Mouse (Mus musculus) C2C12 (cell line): ENCODE data around the gene Pm20d1. TPM values are rescaled to one million over a fixed set of nuclear protein-coding genes. Genes with fewer than 3 reads are reported as not detected.

ENCODE experiments used
- H3K27me3 ChIP-seq: one replicate; pipeline ENCODE4 v1.6.1; 2011; ENCODE audit not compliant: control insufficient read depth, insufficient read depth, insufficient read length
- H3K36me3 ChIP-seq: one replicate; pipeline ENCODE4 v1.6.1; 2011; ENCODE audit not compliant: control insufficient read depth, insufficient read depth
- H3K4me3 ChIP-seq: one replicate; pipeline ENCODE4 v1.5.1; 2011; ENCODE audit warnings: mild to moderate bottlenecking, control low read depth; ENCODE audit not compliant: poor library complexity, insufficient read depth, severe bottlenecking
- H3K79me2 ChIP-seq: one replicate; pipeline ENCODE4 v1.6.1; 2011; ENCODE audit not compliant: control insufficient read depth, insufficient read depth
- H3K79me3 ChIP-seq: one replicate; pipeline ENCODE4 v1.6.1; 2011; ENCODE audit warnings: low read depth, control low read depth
- H3ac ChIP-seq: one replicate; pipeline ENCODE3; 2011; ENCODE audit warnings: low read depth; ENCODE audit not compliant: control insufficient read depth, insufficient read length
- CEBPB ChIP-seq: IDR thresholded peaks from one replicate; pipeline ENCODE4 v1.6.1; 2011; ENCODE audit warnings: low read depth, mild to moderate bottlenecking, control low read depth, moderate library complexity
- CTCF ChIP-seq: IDR thresholded peaks from one replicate; pipeline ENCODE4 v1.5.1; 2011; ENCODE audit not compliant: control insufficient read depth, insufficient read depth, insufficient read length
- FOSL1 ChIP-seq: IDR thresholded peaks from one replicate; pipeline ENCODE4 v1.8.0; 2011; ENCODE audit warnings: mild to moderate bottlenecking, low read length; ENCODE audit not compliant: poor library complexity, insufficient read depth, severe bottlenecking
- MAX ChIP-seq: IDR thresholded peaks from one replicate; pipeline ENCODE4 v1.6.1; 2011; ENCODE audit warnings: mild to moderate bottlenecking, control low read depth
- MYOD1 ChIP-seq: IDR thresholded peaks from one replicate; pipeline ENCODE4 v1.6.1; 2011; ENCODE audit warnings: low read depth; ENCODE audit not compliant: control insufficient read depth, insufficient read length
- MYOG ChIP-seq: IDR thresholded peaks from one replicate; pipeline ENCODE4 v1.6.1; 2011; ENCODE audit not compliant: control insufficient read depth, insufficient read length; ENCODE audit errors: extremely low read depth
- USF1 ChIP-seq: IDR thresholded peaks from one replicate; pipeline ENCODE4 v1.6.1; 2011; ENCODE audit warnings: low read depth, mild to moderate bottlenecking, control low read depth, moderate library complexity
- polyA plus RNA-seq: library from polyadenylated mRNA; unstranded; fragments of >200 nt; fragmentation: generic; extraction: Trizol; gene quantifications from one replicate; pipeline ENCODE4 v1.2.1, GENCODE M21; 2012; ENCODE audit warnings: missing spikeins

Gene Pm20d1
- polyA plus RNA-seq, 1 experiment = 0.01 TPM

DNA sequence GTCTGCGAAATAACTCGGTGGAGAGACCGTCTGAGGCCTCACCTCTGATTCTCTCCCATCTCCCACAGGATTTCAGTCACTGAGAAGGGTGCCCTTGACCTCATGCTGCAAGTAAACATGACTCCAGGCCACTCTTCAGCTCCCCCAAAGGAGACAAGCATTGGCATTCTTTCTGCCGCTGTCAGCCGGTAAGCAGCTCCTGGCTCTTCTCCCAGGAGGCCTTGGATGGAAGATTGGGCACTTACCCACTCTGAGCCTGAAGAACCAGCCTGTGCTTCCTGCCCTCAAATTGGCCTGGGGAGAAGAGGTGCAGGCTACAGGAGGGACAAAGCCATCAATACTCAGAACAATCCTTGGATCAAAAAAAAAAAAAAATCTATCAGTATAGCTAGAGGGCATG, 5.5 kb downstream of the Pm20d1 start:
- Histone ChIP-seq H3K79me2 (no peaks in the 10 kb centered on the region), H3K36me3 (no peaks in the 10 kb centered on the region), H3K79me3 (no peaks in the 10 kb centered on the region), H3K4me3 (no peak overlapping the region), H3K27me3 (peaks cover 32% of the 10 kb centered on the region), H3ac (no peak overlapping the region)
- no peak for TF ChIP-seq MAX

DNA sequence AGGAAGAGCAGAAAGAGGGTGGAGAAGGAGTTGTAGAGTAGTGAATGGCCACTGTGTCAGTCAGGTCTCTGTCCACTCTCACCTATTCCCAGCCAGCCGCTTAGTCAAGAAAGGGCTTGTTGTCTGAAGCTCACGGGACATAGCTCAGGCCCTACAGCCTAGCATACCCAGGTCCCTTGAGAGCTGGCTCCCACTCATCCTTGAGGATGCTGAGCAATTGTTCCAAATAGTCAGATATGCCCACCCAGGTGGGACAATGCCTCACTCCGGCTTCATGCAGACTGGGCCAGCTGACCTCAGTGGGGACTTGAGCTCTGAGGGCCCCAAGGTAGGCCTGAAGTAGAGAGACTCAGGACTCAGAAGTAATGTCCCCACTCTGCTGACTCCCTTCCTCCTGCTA, 7.0 kb downstream of the Pm20d1 start:
- Histone ChIP-seq H3ac (no peak overlapping the region), H3K79me2 (no peaks in the 10 kb centered on the region), H3K4me3 (no peak overlapping the region), H3K36me3 (no peaks in the 10 kb centered on the region), H3K79me3 (no peaks in the 10 kb centered on the region), H3K27me3 (peaks cover 34% of the 10 kb centered on the region)
- TF ChIP-seq FOSL1 = no peak
- no peak for TF ChIP-seq MYOG
- TF ChIP-seq USF1 = no peak
- no peak for TF ChIP-seq MYOD1
- no peak for TF ChIP-seq MAX
- TF ChIP-seq CTCF = no peak
- no peak for TF ChIP-seq CEBPB

DNA sequence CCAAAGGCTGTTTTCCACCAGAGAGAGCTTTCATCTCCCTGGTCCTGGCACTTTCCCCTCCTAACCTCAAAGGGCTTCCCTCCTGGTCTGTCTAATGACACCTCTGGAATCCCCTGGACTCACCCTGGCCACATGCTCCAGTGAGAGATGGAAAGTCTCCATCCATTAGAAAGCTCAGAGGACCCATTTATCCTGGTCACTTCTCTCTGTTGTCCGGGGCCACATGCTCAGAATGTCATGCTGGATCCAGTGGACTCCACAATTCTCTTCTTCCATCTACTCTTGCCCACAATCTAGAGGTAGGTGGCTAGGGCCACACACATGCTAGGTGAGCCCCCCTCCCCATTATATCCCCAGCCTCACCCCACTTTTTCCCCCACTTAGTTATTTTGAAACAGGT, 11.8 kb downstream of the Pm20d1 start:
- Histone ChIP-seq H3K79me2 (no peaks in the 10 kb centered on the region), H3K4me3 (no peak overlapping the region), H3K27me3 (peaks cover 17% of the 10 kb centered on the region), H3K79me3 (no peaks in the 10 kb centered on the region), H3K36me3 (no peaks in the 10 kb centered on the region), H3ac (no peak overlapping the region)
- TF ChIP-seq MAX (no peak), CEBPB (no peak), MYOD1 (no peak), MYOG (no peak), CTCF (no peak), USF1 (no peak), FOSL1 (no peak)

DNA sequence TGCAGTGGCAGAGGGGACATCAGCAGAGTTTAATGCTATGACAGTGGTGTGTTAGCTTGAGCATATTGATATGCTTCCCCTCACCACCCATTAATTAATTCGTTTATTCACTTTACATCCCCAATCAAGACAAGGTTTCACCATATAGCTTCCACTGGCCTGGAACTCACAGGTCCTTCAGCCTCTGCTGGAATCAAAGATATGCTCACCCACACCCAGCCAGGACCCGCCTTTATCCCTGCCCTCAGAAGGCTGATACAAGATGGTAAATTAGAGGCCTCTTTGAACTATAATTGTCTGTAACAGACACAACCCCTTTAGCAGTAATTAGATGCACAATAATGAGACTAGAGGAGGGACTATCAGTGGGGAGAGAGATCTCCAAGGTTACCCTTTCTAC, 12.5 kb downstream of the Pm20d1 start:
- no peaks in the 10 kb centered on the region for H3K79me2 ChIP-seq
- peaks cover 10% of the 10 kb centered on the region for H3K27me3 ChIP-seq
- no peaks in the 10 kb centered on the region for H3K36me3 ChIP-seq
- no peaks in the 10 kb centered on the region for H3K79me3 ChIP-seq
- TF ChIP-seq FOSL1 (no peak), CEBPB (no peak), USF1 (no peak), MYOD1 (no peak), MYOG (no peak), MAX (no peak), CTCF (no peak)
- H3K4me3 ChIP-seq = no peak overlapping the region
- no peak overlapping the region for H3ac ChIP-seq

- TF ChIP-seq MYOG = no peak
- TF ChIP-seq MAX = no peak
- no peak for TF ChIP-seq CTCF
- TF ChIP-seq CEBPB = no peak
- no peak for TF ChIP-seq MYOD1
- TF ChIP-seq FOSL1 = no peak
- TF ChIP-seq USF1 = no peak
- Histone ChIP-seq H3K79me3 (no peaks in the 10 kb centered on the region), H3K4me3 (no peak overlapping the region), H3K36me3 (no peaks in the 10 kb centered on the region), H3K27me3 (peaks cover 16% of the 10 kb centered on the region), H3ac (no peak overlapping the region), H3K79me2 (no peaks in the 10 kb centered on the region)
Measured at GRCm38 (mm10) chr1:131811393-131811792, 14.2 kb downstream of the Pm20d1 start.

DNA sequence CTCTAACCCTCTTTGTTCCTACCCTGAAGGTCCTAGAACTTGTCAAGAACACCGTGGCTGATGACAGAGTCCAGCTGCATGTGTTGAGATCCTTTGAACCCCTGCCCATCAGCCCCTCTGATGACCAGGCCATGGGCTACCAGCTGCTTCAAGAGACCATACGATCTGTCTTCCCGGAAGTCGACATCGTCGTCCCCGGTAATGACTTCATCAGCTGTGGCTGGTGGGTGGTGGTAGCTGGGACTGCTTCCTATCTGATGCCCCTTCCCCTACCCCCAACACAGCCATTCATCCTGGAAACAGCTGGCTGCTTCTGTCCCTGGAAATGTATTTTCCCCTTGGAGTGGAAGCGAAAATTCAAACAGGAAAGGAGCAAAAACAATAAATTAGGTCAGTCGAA, 14.8 kb downstream of the Pm20d1 start:
- Histone ChIP-seq H3K4me3 (no peak overlapping the region), H3K27me3 (peaks cover 22% of the 10 kb centered on the region), H3ac (no peak overlapping the region), H3K79me3 (no peaks in the 10 kb centered on the region), H3K79me2 (no peaks in the 10 kb centered on the region), H3K36me3 (no peaks in the 10 kb centered on the region)
- TF ChIP-seq MAX (no peak), MYOG (no peak), FOSL1 (no peak), CEBPB (no peak), MYOD1 (no peak), CTCF (no peak), USF1 (no peak)
